Mouse (Mus musculus): ENCODE data around the gene Flywch2.
A peak's percentile ranks its signal among the peaks of the same experiment; 100 is the strongest.

The Flywch2 gene

GRCm38 (mm10) chr17:23785561-23786471 is at the start of gene Flywch2:
Flywch2 (minus strand) TSS chr17:23786081.
- DNase-seq (ENCODE audit: low spot score): peak; percentile 87

GRCm38 (mm10) chr17:23831201-23831600 is 45.3 kb upstream of the Flywch2 start:
- no peak for DNase-seq (ENCODE audit: low spot score)

DNA sequence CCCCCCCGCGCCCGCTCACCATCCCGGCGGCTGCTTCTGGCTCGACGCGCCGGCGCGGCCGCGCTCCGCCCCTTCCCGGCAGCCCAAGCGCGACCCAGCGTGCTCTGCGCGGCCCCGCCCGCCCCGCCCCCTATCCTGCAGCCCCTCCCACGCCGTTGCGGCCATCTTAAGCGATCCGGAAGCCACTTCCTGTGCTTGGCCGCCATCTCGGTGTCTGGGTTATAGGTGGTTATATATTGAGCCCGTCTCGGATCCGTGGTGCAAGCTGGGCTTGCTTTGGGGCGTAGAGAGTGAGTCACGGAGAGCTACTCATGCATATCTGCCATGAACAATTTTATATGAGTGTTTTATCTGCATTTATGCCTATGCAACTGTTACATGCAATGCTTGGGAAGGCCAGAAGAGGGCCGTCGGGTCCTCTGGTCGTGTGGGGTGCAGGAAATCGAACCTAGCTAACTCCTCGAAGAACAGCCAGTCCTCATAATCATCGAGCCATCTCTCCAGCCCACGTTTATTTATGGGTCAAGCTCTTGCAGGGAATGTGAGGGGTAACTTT is 43.3 kb upstream of the Flywch2 start, which contains the start of gene Elob:
Gene Elob, minus strand, starts transcription at position 73 of the 556 bp plus-strand sequence.
- DNase-seq (ENCODE audit: low spot score): peak; percentile 74

GRCm38 (mm10) chr17:23828271-23829001 is 42.6 kb upstream of the Flywch2 start:
- no peak for DNase-seq (ENCODE audit: low spot score)

GRCm38 (mm10) chr17:23825591-23825990 is 39.7 kb upstream of the Flywch2 start:
- no peak for DNase-seq (ENCODE audit: low spot score)

DNA sequence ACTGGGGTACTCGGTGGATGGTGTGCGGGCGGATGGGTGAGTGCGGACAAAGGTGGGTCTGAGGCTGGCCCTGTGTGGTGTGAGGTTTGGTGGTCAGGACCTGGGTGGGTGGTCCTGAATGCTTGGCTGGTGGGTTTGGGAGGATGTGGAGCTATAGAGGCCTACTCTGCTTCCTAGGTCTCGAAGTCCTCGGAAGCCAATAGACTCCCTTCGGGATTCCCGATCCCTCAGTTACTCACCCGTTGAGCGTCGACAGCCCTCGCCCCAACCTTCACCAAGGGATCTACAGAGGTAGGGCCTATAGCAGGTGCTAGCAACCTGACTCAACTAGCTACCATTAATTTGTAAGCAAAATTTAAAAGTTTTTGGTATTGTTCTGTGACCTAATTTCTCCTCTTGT is 37.7 kb upstream of the Flywch2 start:
- DNase-seq (ENCODE audit: low spot score): no peak

- no peak for DNase-seq (ENCODE audit: low spot score)
Observed at GRCm38 (mm10) chr17:23823018-23823417, 37.1 kb upstream of the Flywch2 start.

- no peak for DNase-seq (ENCODE audit: low spot score)
Observed at GRCm38 (mm10) chr17:23822094-23822493, 36.2 kb upstream of the Flywch2 start.

- DNase-seq (ENCODE audit: low spot score): no peak
Observed at GRCm38 (mm10) chr17:23820731-23821130, 34.9 kb upstream of the Flywch2 start.

- DNase-seq (ENCODE audit: low spot score): no peak
Observed at GRCm38 (mm10) chr17:23819235-23819634, 33.4 kb upstream of the Flywch2 start.

DNA sequence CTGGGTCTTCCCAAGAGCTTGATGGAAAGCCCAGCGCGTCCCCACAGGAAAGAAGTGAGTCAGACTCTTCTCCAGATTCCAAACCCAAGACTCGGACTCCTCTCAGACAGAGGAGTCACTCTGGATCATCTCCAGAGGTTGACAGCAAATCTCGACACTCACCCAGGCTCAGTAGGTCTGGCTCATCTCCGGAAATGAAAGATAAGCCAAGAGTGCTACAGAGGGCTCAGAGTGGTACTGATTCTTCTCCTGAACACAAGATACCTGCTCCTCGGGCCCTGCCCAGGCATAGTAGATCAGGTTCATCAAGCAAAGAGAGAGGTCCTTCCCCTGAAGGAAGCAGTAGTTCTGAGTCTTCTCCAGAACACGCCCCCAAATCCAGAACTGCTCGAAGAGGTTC is 32.7 kb upstream of the Flywch2 start:
- DNase-seq (ENCODE audit: low spot score): no peak

DNA sequence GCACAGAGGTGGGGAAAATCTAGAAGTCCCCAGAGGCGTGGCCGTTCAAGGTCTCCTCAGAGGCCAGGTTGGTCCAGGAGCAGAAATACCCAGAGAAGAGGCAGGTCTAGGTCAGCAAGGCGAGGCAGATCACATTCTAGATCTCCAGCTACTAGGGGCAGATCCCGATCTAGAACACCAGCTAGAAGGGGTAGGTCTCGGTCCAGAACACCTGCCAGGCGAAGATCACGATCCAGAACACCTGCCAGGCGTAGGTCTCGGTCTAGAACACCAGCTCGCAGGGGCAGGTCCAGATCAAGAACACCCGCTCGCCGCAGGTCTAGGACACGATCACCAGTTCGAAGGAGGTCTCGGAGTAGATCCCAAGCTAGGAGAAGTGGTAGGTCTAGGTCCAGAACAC is 29.8 kb upstream of the Flywch2 start:
- no peak for DNase-seq (ENCODE audit: low spot score)

DNA sequence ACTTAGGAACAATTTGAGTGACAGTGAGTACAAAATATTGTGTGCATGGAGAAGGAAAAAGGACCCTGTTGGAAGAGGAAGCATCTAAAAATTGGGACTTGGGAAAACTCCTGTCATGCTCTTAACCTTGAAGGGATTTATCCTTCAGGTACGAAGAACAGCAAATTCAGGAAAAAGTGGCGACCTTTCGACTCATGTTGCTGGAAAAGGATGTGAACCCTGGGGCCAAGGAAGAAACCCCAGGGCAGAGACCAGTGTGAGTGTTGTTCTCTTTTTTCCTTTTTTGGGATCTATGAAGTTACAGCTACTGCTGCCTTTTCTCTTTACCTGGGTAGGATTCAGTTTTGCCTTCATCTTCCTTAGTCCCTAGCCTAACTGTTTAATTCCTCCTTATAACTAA is 22.0 kb upstream of the Flywch2 start:
- no peak for DNase-seq (ENCODE audit: low spot score)

- DNase-seq (ENCODE audit: low spot score): no peak
Observed at GRCm38 (mm10) chr17:23806867-23807266, 21.0 kb upstream of the Flywch2 start.

- no peak for DNase-seq (ENCODE audit: low spot score)
Observed at GRCm38 (mm10) chr17:23804426-23805085, 18.7 kb upstream of the Flywch2 start.

- DNase-seq (ENCODE audit: low spot score): peak; percentile 53
Observed at GRCm38 (mm10) chr17:23803366-23804041, 17.6 kb upstream of the Flywch2 start.

DNA sequence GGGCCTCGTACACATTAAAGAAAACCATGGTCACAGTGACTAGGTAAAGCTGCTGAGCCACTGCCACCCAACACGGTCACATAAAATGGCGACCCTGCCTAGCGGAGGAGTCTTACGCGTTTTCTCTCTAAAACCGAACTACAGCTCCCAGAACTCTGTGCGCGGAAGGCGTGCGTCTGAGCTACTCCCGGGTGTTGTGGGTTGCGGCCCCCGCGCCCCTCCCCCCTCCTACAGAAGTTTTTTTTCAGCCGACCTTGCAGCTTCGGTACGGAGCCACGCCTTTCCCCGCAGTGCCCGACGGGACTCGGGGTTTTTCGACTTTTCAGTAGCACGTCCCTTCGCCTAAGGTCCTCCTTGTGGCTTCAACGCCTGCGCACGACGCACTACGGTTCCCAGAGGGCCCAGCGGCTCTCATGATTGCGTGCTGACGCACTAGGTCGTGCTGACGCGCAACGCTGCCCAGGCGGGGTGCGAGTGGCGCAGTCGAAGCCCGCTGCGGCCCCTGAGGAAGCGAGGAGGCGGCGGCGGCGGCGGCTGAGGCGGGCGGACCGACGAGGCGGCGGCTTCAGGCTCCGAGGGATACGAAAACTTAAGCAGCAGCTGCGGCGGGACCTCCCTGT is 17.0 kb upstream of the Flywch2 start:
- DNase-seq (ENCODE audit: low spot score): peak; percentile 97

DNA sequence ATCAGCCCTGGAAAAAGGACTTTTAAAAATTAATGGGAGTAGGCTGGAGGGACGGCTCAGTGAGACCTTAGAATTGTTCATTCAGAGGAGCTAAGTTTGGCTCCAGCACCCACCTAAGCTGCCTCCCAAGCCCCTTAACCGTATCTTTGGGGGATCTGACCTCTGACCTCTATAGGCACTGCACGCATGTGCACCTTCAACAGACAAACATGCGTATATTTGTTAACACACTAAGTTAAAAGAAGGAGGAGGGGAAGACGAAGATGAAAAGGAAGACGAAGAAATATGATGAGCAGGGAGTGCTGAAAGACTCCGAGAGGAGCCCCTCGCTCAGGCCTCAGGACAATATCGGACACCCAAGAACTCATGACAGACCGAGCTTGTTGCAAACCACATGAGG is 15.7 kb upstream of the Flywch2 start:
- no peak for DNase-seq (ENCODE audit: low spot score)

DNA sequence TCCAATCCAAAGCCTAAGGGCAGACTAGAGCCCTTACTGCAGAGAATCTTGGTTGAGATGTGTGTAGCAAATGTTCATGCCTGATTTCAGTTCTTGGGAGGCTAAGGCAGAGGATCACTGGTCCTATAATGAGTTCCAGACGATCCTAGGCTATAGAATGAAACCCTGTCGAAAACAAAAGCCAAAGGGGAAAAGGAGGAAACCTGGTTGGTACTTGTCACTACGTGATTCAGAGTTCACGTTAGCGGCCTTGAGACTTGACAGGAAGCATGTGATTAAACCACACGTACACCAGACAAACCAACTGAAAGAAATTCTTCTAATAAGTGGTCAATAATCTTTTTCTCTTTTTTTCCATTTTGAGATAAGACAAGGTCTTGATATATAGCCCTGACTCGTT is 11.4 kb upstream of the Flywch2 start:
- DNase-seq (ENCODE audit: low spot score): no peak

GRCm38 (mm10) chr17:23795323-23795722 is 9.4 kb upstream of the Flywch2 start:
- DNase-seq (ENCODE audit: low spot score): no peak

DNA sequence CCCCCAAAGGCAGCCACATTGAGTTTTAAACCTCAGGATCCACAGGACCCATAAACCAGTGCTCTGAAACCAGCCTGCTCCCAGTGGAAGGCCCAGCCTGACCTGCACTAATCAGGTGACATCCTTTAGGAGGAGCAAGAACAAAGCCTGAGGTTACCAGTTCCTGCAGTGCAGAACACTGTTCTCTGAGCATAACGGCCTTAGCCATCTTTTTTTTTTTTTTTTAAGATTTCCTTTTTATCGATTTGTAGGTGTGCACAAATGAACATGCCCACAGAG is 5.1 kb upstream of the Flywch2 start:
- DNase-seq (ENCODE audit: low spot score): no peak

All from left cerebral cortex, adult 11 months (tissue).